Mouse (Mus musculus): ENCODE measurements around the gene Cfap44.

- TF ChIP-seq POLR2A (IDR thresholded peaks at IDR 0.05; ENCODE audit: borderline replicate concordance, control insufficient read depth, low read depth, low read length): no peak
- TF ChIP-seq CTCF (IDR thresholded peaks at IDR 0.05; ENCODE audit: control insufficient read depth, insufficient read depth, low read length): no peak
These were observed 135.6 kb downstream of the Cfap44 start for GRCm38 (mm10) chr16:44530191-44530590.
